Mouse (Mus musculus): Measurements from ENCODE around the gene Best3. TPM values are rescaled to one million over a fixed set of nuclear protein-coding genes. Genes with fewer than 3 reads are reported as not detected.
"Not testable (repeated sequence)": the region's sequence is repeated elsewhere in the genome, so short reads cannot be mapped to it uniquely, and the experiment has no call there.

The Best3 gene
- total RNA-seq, 2 experiments from 2014 or later = 0.28 TPM

DNA sequence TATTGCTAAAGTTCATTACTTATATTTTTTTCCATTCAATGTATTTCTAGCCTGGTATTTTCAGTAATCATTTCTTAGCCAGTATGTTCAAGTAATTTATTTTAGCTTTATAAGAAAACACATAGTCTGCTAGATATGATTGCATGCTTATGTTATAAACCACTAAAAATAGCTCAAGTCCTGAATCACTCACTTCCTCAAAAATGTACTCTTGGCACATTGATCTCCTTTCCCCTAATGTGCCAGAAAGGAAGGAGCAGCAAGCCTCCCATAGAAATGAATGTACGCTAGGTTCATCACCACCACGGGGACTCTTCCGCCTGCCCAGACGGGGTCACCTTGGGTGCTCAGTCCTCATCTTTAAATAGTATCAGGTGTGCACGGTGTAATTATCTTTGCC lies 28.5 kb downstream of the Best3 start:
- no peak for DNase-seq (ENCODE audit: extremely low spot score in 1 of 2, low spot score in 2 of 2)
- intact Hi-C loops (cut with DNase I) = no loop called here

GRCm38 (mm10) chr10:117018281-117018840 lies 32.2 kb downstream of the Best3 start:
- DNase-seq (ENCODE audit: extremely low spot score in 1 of 2, low spot score in 2 of 2) = no peak
- intact Hi-C loops (cut with DNase I) = no loop called here

- DNase-seq (ENCODE audit: extremely low spot score in 1 of 2, low spot score in 2 of 2) = no peak
- intact Hi-C loops (cut with DNase I) = no loop called here
Measured at GRCm38 (mm10) chr10:117021020-117021754, 35.1 kb downstream of the Best3 start.

DNA sequence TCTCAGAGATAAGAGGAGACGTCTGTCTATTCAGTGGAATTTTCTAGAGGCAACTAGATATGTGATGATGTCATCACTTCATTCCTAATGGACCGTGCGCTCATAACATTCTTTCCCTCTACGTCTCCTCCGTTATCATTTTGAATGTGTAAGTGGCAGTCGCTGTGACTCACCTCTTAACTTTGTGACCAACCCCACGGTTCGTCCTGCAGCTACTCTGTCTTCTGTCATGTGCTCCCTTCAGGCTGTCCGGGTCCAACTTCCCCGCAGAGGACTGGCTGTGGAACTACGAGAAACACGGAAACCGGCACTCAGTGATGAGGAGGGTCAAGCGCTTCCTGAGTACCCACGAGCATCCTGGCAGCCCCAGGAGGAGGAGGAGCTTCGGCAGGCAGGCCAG lies 37.6 kb downstream of the Best3 start:
- intact Hi-C loops (cut with DNase I) = no loop called here
- no peak for DNase-seq (ENCODE audit: extremely low spot score in 1 of 2, low spot score in 2 of 2)

DNA sequence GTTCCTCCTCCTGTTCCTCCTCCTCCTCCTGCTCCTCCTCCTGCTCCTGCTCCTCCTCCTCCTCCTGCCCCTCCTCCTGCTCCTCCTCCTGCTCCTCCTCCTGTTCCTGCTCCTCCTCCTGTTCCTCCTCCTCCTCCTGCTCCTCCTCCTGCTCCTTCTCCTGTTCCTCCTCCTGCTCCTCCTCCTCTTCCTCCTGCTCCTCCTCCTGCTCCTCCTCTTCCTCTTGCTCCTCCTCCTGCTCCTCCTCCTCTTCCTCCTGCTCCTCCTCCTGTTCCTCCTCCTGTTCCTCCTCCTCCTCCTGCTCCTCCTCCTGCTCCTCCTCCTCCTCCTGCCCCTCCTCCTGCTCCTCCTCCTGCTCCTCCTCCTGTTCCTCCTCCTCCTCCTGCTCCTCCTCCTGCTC lies 39.7 kb downstream of the Best3 start:
- DNase-seq (ENCODE audit: extremely low spot score in 1 of 2, low spot score in 2 of 2); intact Hi-C loops (cut with DNase I): not testable (repeated sequence)

DNA sequence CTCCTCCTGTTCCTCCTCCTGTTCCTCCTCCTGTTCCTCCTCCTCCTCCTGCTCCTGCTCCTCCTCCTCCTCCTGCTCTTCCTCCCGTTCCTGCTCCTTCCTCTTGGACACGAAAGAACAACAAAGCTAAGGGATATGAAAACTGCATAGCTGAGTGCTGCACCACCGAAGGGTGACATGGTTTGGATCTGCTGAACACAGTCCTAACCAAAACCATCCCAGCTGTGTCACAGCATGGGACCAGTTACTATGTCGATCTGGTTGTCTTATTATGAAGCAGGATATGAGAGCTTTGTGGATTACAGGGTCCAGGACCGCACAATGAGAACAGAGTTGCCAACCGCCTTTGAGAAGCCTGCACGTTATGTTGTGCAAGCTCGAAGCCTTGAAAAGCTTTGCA lies 40.1 kb downstream of the Best3 start:
- DNase-seq (ENCODE audit: extremely low spot score in 1 of 2, low spot score in 2 of 2) = no peak
- intact Hi-C loops (cut with DNase I) = no loop called here

GRCm38 (mm10) chr10:117031160-117031559 lies 45.0 kb downstream of the Best3 start:
- intact Hi-C loops (cut with DNase I) = loop anchor here (5.0 kb wide), 1 partner anchor 49 kb away; no protein-coding TSS in a partner anchor
- DNase-seq (ENCODE audit: extremely low spot score in 1 of 2, low spot score in 2 of 2) = no peak

DNA sequence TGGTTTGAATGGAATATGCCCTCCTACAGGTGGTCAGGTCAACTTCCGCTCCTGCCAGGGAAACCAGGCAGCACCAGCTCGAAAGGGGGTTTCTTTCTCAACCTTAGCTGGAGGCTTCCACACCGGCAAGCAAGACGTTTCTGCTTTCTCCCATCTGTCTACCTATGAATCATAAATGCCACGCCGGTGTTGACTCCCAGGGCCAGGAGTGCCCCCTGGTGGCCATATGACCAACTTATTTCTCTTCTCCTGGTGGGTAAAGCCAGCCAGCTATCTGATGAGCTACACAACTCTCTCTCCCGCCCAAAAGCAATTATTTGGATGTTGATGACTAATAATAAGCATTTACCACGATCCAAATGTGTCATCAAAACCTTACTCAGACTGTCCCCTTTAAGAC lies 47.7 kb downstream of the Best3 start:
- intact Hi-C loops (cut with DNase I) = loop anchor here (5.0 kb wide), 1 partner anchor 51 kb away; no protein-coding TSS in a partner anchor
- peak; percentile 63 to 84 for DNase-seq (ENCODE audit: extremely low spot score in 1 of 2, low spot score in 2 of 2)

DNA sequence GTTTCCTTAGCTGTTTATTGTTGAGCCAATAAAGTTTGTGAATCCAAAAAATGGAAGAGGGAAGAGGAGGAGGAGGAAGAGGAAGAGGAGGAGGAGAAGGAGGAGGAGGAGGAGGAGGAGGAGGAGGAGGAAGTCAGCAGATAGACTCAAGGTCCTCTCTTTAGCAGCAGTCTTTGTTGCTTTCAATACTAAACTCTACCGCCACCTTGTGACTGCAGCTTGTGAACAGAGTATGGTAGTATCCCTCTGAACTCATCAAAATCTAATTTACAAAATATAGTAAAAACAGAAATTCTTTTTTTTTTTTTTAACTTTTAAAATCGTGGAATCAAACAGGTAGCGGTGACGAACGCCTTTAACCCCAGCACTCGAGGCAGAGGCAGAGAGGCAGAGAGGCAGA lies 54.2 kb downstream of the Best3 start:
- intact Hi-C loops (cut with DNase I) = loop anchor here (10.0 kb wide), 1 partner anchor 706 kb away; no protein-coding TSS in a partner anchor
- no peak for DNase-seq (ENCODE audit: extremely low spot score in 1 of 2, low spot score in 2 of 2)

- intact Hi-C loops (cut with DNase I) = loop anchor here (10.0 kb wide), 1 partner anchor 707 kb away; no protein-coding TSS in a partner anchor
- DNase-seq (ENCODE audit: extremely low spot score in 1 of 2, low spot score in 2 of 2) = no peak
Measured at GRCm38 (mm10) chr10:117042295-117042694, 56.2 kb downstream of the Best3 start.

DNA sequence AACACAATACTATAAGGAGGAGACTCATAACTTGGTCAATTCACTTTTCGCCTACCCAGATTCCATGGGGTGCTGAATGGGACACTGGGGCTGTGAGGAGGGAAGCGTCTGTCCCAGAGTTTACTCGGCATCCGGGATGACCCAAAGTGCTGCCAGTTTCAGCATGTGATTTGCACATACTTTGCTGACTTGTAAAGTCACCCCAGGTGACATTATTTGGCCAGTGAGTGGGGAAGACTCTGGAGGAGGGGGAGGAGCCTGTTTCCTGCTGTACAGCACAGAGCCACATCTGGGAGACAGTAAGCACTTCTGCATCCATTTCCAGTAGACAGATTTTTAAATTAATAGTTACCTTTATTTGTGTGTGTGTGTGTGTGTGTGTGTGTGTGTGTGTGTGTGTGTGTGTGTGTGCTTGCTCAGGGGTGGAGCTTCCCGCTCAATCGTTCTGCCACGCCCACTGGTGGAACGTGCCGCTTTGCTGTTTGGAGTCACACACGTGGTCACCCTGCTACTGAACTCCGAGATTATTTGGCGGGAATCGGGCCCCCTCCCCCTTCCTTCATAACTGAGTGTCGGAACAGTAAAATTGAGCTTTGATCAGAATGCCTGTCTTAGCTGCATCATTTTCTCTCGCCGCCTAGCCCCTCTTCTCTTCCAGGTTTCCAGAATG lies 57.5 kb downstream of the Best3 start:
- not testable (repeated sequence) for DNase-seq (ENCODE audit: extremely low spot score in 1 of 2, low spot score in 2 of 2)
- intact Hi-C loops (cut with DNase I) = loop anchor here (10.0 kb wide), 1 partner anchor 709 kb away; no protein-coding TSS in a partner anchor

DNA sequence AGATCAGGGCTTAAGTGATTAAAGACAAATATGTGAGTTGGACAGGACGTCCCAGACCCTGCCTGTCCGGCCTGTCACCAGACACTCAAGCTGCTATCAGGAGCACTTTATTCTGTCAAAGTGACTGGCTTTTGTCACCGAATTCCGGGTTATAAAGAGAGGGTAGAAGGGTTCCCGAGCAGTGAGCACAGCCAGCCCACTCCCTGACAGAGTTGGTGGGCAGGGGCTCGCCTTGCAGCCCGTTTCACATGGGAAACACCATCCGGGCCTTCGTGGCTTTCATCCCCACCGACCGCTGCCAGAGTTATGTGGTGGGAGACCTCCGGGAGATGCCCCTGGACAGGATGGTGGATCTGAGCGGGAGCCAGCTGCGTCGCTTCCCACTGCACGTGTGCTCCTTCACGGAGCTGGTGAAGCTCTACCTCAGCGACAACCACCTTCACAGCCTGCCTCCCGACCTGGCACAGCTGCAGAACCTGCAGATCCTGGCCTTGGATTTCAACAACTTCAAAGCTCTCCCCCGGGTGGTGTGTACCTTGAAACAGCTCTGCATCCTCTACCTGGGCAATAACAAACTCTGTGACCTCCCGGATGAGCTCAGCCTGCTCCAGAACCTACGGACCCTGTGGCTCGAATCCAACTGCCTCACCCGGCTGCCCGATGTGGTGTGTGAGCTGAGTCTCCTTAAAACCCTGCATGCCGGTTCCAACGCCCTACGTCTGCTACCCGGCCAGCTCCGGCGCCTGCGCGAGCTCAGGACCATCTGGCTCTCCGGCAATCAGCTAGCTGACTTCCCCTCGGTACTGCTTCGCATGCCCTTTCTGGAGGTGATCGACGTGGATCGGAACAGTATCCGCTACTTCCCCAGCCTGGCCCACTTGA lies 59.3 kb downstream of the Best3 start, which contains the start of gene Lrrc10:
Gene Lrrc10 (plus strand): TSS at position 167 of the 882 bp plus-strand sequence.
- DNase-seq (ENCODE audit: extremely low spot score in 1 of 2, low spot score in 2 of 2) = peak in 1 of 2 experiments; percentile 50
- intact Hi-C loops (cut with DNase I) = loop anchor here (10.0 kb wide), 1 partner anchor 711 kb away; no protein-coding TSS in a partner anchor

DNA sequence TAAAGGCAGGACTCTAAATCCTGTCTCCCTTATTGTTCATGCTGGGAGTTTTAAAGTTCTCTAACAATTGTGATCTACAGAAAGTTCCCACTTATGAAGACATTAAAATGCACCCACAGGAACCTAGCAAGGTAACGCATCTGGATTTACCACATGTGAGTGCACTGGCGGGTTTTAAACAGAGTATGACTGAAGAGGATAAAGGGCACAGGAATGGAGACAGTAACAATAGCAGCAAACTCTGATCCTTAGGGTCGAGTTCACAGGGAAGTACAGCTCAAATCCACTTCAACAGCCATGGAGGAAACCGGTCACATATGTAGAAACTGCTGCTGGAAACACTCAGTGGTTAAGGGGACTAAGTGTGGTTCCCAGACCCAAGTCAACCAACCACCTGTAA lies 63.1 kb downstream of the Best3 start:
- intact Hi-C loops (cut with DNase I) = loop anchor here (10.0 kb wide), 1 partner anchor 714 kb away; no protein-coding TSS in a partner anchor
- no peak for DNase-seq (ENCODE audit: extremely low spot score in 1 of 2, low spot score in 2 of 2)

- no peak for DNase-seq (ENCODE audit: extremely low spot score in 1 of 2, low spot score in 2 of 2)
- intact Hi-C loops (cut with DNase I) = loop anchor here (10.0 kb wide), 2 partner anchors 715 to 1635 kb away; no protein-coding TSS in a partner anchor
Measured at GRCm38 (mm10) chr10:117049961-117050597, 64.0 kb downstream of the Best3 start.

- intact Hi-C loops (cut with DNase I) = loop anchor here (5.0 to 10.0 kb wide), 2 partner anchors 152 to 1641 kb away; no protein-coding TSS in a partner anchor
- no peak for DNase-seq (ENCODE audit: extremely low spot score in 1 of 2, low spot score in 2 of 2)
Measured at GRCm38 (mm10) chr10:117055668-117056067, 69.6 kb downstream of the Best3 start.

GRCm38 (mm10) chr10:117062894-117063253 lies 76.8 kb downstream of the Best3 start:
- no peak for DNase-seq (ENCODE audit: extremely low spot score in 1 of 2, low spot score in 2 of 2)
- intact Hi-C loops (cut with DNase I) = no loop called here

GRCm38 (mm10) chr10:117063254-117064021 lies 77.3 kb downstream of the Best3 start, which contains the start of gene Cct2:
Cct2 (minus strand) TSS chr10:117063814.
- intact Hi-C loops (cut with DNase I) = no loop called here
- peak; percentile 88 to 96 for DNase-seq (ENCODE audit: extremely low spot score in 1 of 2, low spot score in 2 of 2)

All from left cerebral cortex, postnatal 10 days (tissue).